Mouse (Mus musculus): Measurements from ENCODE around the gene Fbln5.

DNA sequence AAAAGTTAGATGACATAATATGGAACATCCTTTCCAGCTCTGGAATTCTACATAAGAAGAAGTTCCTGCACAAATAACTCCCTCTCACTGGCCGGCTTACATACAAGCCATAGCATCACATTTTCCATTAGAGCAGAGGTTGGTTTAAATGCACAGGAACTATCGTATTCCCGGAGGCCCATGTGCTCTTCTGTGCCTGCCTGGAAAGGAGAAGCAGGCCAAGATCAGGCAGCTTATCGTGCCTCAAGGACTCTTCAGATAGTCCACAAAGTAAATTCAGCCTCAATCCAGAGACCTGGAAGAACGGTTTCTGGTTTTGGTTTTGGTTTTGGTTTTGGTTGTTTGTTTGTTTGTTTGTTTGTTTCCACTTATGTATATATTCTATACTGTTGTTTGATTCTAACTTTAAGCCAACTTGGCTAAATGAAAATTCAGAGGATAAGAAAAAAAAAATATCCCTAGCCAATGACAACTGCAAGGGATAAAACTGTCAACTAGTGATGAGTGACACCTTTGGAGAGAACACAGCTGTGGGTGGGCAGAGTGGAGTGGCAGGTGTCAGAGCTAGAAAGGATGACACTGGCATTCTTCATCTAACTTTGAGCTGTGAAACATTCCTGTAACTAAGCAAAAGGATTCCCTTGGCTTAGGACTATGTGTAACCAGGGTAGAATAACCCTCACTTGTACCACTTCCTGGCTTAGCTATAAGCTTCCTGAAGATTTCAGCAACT is 48.4 kb downstream of the Fbln5 start:
- TF ChIP-seq CTCF (IDR thresholded peaks at IDR 0.05; ENCODE audit: borderline replicate concordance, insufficient read depth, low read length) (no peak), POLR2A (IDR thresholded peaks at IDR 0.05; ENCODE audit: low read depth, low read length) (no peak)

Data from embryonic fibroblast, embryonic 13.5 days (primary cell).